Mouse (Mus musculus) hindbrain, embryonic 12.5 days (tissue): ENCODE results near the gene Ncdn. TPM values are rescaled to one million over a fixed set of nuclear protein-coding genes. Genes with fewer than 3 reads are reported as not detected.

ENCODE experiments used
- ATAC-seq: fragments of 200-750 bp; cut with Nextera tagmentation; 2 replicates; pipeline ENCODE4 v1.8.0; 2017; ENCODE audit warnings: moderate TSS enrichment; ENCODE audit not compliant: low FRiP score
- H3K27ac ChIP-seq: fragments of 300-500 bp; sonication (generic); 2 replicates; pipeline ENCODE4 v1.5.1; 2016; ENCODE audit warnings: mild to moderate bottlenecking
- H3K27me3 ChIP-seq: fragments of 300-500 bp; sonication (generic); 2 replicates; pipeline ENCODE4 v1.6.1; 2016; ENCODE audit warnings: mild to moderate bottlenecking
- H3K36me3 ChIP-seq: fragments of 300-500 bp; sonication (generic); 2 replicates; pipeline ENCODE4 v1.6.1; 2016; ENCODE audit warnings: mild to moderate bottlenecking
- H3K4me1 ChIP-seq: fragments of 300-500 bp; sonication (generic); 2 replicates; pipeline ENCODE4 v1.6.1; 2016
- H3K4me2 ChIP-seq: fragments of 300-500 bp; sonication (generic); replicated peaks from 2 replicates; pipeline ENCODE4 v1.6.1; 2016; ENCODE audit warnings: mild to moderate bottlenecking
- H3K4me3 ChIP-seq: fragments of 300-500 bp; sonication (generic); 2 replicates; pipeline ENCODE4 v1.5.1; 2016; ENCODE audit warnings: mild to moderate bottlenecking
- H3K9ac ChIP-seq: fragments of 300-500 bp; sonication (generic); 2 replicates; pipeline ENCODE4 v1.6.1; 2016; ENCODE audit warnings: mild to moderate bottlenecking, moderate library complexity
- H3K9me3 ChIP-seq: fragments of 300-500 bp; sonication (generic); replicated peaks from 2 replicates; pipeline ENCODE4 v1.6.1; 2016; ENCODE audit warnings: mild to moderate bottlenecking
- WGBS: fragments of 180-500 bp; shearing (Covaris S2); methylation state at CpG from one replicate; pipeline ENCODE4 v1.1.7; 2016; 5-methylcytosine and 5-hydroxymethylcytosine counted together
- polyA plus RNA-seq: library from polyadenylated mRNA; unstranded; fragments of >200 nt; fragmentation: Nextera tagmentation; extraction: Ambion mirVana; gene quantifications from 2 replicates; pipeline ENCODE4 v1.2.1, GENCODE M21; 2016

The Ncdn gene
- polyA plus RNA-seq, 1 experiment from 2014 or later = 54.3 TPM

GRCm38 (mm10) chr4:126750863-126751555 is 2.2 kb downstream of the Ncdn start:
- Histone ChIP-seq H3K4me1 (peaks cover 52% of the 10 kb centered on the region), H3K9me3 (no peaks in the 10 kb centered on the region), H3K4me3 (no peak overlapping the region), H3K27ac (no peak overlapping the region), H3K4me2 (peak overlapping the region; percentile 91), H3K27me3 (no peaks in the 10 kb centered on the region), H3K9ac (no peak overlapping the region), H3K36me3 (peaks cover 43% of the 10 kb centered on the region)
- WGBS = 84% methylated on average over 8 of the region's 8 CpGs
- no peak for ATAC-seq

DNA sequence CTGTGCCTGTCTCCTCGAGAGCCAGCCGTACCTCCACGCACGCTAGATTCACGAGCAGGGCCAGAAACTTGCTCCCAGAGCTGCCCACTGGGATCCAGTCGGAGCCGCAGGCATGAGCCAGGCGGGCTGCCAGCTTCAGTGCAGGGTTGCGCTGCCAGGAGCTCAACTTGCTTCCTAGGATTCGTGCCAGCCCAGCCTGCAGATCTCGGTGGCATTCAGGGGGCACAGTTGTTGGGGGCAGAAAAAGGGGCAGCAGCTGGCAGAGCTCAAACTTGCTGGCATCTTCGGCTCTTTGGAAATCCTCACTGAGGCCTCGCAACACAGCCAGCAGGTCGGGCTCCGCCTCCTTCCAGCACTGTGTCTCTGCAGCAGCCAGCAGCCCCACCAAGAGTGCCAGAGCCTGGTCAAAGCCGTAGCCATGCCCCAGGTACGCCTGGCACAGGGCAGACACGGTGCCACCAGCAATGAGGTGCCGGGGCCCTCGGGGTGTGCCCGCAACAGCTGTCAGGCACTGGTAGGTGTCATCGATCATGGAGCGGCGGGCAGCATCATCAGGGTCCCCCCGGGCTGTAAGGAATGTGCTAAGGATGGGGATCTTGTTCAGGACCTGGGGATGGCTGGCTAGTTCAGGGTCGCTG is 3.1 kb downstream of the Ncdn start:
- Histone ChIP-seq H3K4me1 (peaks cover 50% of the 10 kb centered on the region), H3K4me3 (no peak overlapping the region), H3K36me3 (peaks cover 52% of the 10 kb centered on the region), H3K9ac (peak overlapping the region; percentile 8; the same call in 1 of the 2 replicates), H3K9me3 (no peaks in the 10 kb centered on the region), H3K4me2 (no peak overlapping the region), H3K27me3 (no peaks in the 10 kb centered on the region), H3K27ac (no peak overlapping the region)
- 90% methylated on average over 26 of the region's 26 CpGs for WGBS
- no peak for ATAC-seq

GRCm38 (mm10) chr4:126749553-126749952 is 3.7 kb downstream of the Ncdn start:
- H3K36me3 ChIP-seq = peaks cover 58% of the 10 kb centered on the region
- WGBS = 89% methylated on average over 11 of the region's 11 CpGs
- H3K27me3 ChIP-seq = peaks cover 5% of the 10 kb centered on the region; the same call in 1 of the 2 replicates
- no peaks in the 10 kb centered on the region for H3K9me3 ChIP-seq
- H3K4me1 ChIP-seq = peaks cover 46% of the 10 kb centered on the region
- no peak overlapping the region for H3K27ac ChIP-seq
- H3K4me3 ChIP-seq = no peak overlapping the region
- no peak overlapping the region for H3K4me2 ChIP-seq
- peak overlapping the region; percentile 8; the same call in 1 of the 2 replicates for H3K9ac ChIP-seq
- no peak for ATAC-seq

DNA sequence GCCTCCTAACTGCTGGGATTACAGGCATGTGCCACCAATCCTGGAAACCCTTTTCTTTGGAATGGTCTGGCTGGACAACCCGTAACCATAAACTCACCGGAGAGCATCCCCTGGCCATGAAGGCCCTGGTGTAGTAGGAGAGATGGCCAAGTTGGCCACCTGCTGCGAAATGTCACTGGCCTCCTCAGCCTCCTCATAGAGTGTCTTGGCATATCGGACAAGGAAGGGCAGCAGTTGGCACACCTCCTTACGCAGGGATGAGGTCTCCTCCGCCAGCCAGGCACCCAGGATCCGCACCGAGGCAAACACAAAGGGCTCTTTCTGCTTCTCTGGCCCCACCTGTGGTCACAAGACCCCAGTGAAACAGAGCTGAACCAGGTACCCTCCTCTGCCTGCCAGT is 4.9 kb downstream of the Ncdn start:
- H3K4me1 ChIP-seq = peaks cover 50% of the 10 kb centered on the region
- H3K36me3 ChIP-seq = peaks cover 65% of the 10 kb centered on the region
- no peak overlapping the region for H3K9ac ChIP-seq
- H3K27ac ChIP-seq = no peak overlapping the region
- H3K4me2 ChIP-seq = no peak overlapping the region
- H3K27me3 ChIP-seq = peaks cover 15% of the 10 kb centered on the region
- no peaks in the 10 kb centered on the region for H3K9me3 ChIP-seq
- no peak overlapping the region for H3K4me3 ChIP-seq
- ATAC-seq = no peak
- WGBS = 93% methylated on average over 8 of the region's 8 CpGs

GRCm38 (mm10) chr4:126746194-126746840 is 6.9 kb downstream of the Ncdn start:
- H3K9ac ChIP-seq = no peak overlapping the region
- 89% methylated on average over 10 of the region's 10 CpGs for whole genome bisulfite sequencing
- peaks cover 65% of the 10 kb centered on the region for H3K36me3 ChIP-seq
- peaks cover 30% of the 10 kb centered on the region for H3K27me3 ChIP-seq
- no peak overlapping the region for H3K4me2 ChIP-seq
- no peak overlapping the region for H3K27ac ChIP-seq
- no peaks in the 10 kb centered on the region for H3K9me3 ChIP-seq
- no peak for ATAC-seq
- no peak overlapping the region for H3K4me3 ChIP-seq
- H3K4me1 ChIP-seq = peaks cover 39% of the 10 kb centered on the region

GRCm38 (mm10) chr4:126745506-126746193 is 7.6 kb downstream of the Ncdn start:
- Histone ChIP-seq H3K27ac (no peak overlapping the region), H3K9me3 (no peaks in the 10 kb centered on the region), H3K4me2 (no peak overlapping the region), H3K9ac (no peak overlapping the region), H3K4me1 (peaks cover 32% of the 10 kb centered on the region), H3K4me3 (no peak overlapping the region), H3K36me3 (peaks cover 65% of the 10 kb centered on the region), H3K27me3 (peaks cover 32% of the 10 kb centered on the region)
- WGBS = 36% methylated on average over 13 of the region's 13 CpGs
- 0 out of 2 replicates have a peak, but pooled peaks have one; percentile 18 for ATAC-seq

GRCm38 (mm10) chr4:126744831-126745230 is 8.4 kb downstream of the Ncdn start:
- 87% methylated on average over 14 of the region's 14 CpGs for WGBS
- no peak for ATAC-seq

DNA sequence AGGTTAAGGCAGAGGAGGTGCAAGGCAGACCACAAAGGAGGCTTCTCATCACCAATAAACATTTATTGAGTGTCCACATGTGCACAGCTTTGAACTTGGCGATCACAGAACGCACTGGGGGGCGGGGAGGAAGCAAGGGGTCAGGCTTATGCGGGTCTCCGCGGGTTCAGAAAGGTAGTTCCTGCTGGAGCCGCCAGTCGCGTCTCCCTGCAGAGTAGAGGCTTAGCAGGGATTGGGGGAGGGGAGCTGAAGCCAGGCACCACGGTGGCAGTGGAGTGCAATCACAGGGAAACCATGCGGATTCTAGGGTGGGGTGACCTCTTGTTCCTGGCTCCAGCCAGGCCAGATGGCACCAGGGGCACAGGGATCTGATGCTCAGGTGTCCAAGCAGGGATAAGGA is 9.5 kb downstream of the Ncdn start:
- Histone ChIP-seq H3K9me3 (no peaks in the 10 kb centered on the region), H3K4me3 (no peak overlapping the region), H3K4me2 (no peak overlapping the region), H3K27ac (no peak overlapping the region), H3K9ac (peak overlapping the region; percentile 32; the same call in 1 of the 2 replicates), H3K36me3 (peaks cover 45% of the 10 kb centered on the region), H3K4me1 (peaks cover 16% of the 10 kb centered on the region; the same call in 1 of the 2 replicates), H3K27me3 (peaks cover 46% of the 10 kb centered on the region)
- ATAC-seq = no peak
- 8% methylated on average over 11 of the region's 11 CpGs for WGBS

More at GRCm38 (mm10) chr4:126744831-126745230, 8.4 kb downstream of the Ncdn start:
- Histone ChIP-seq H3K4me3 (no peak overlapping the region), H3K9ac (no peak overlapping the region), H3K4me2 (no peak overlapping the region), H3K27me3 (peaks cover 35% of the 10 kb centered on the region), H3K36me3 (peaks cover 56% of the 10 kb centered on the region), H3K4me1 (peaks cover 24% of the 10 kb centered on the region), H3K27ac (no peak overlapping the region), H3K9me3 (no peaks in the 10 kb centered on the region)

- no peak for ATAC-seq
- Histone ChIP-seq H3K9ac (no peak overlapping the region), H3K4me3 (no peak overlapping the region), H3K9me3 (no peaks in the 10 kb centered on the region), H3K4me1 (peaks cover 12% of the 10 kb centered on the region; the same call in 1 of the 2 replicates), H3K27me3 (peaks cover 54% of the 10 kb centered on the region), H3K4me2 (no peak overlapping the region), H3K27ac (no peak overlapping the region), H3K36me3 (peaks cover 38% of the 10 kb centered on the region)
- WGBS = 56% methylated on average over 2 of the region's 2 CpGs
Measured at GRCm38 (mm10) chr4:126742976-126743375, 10.3 kb downstream of the Ncdn start.

DNA sequence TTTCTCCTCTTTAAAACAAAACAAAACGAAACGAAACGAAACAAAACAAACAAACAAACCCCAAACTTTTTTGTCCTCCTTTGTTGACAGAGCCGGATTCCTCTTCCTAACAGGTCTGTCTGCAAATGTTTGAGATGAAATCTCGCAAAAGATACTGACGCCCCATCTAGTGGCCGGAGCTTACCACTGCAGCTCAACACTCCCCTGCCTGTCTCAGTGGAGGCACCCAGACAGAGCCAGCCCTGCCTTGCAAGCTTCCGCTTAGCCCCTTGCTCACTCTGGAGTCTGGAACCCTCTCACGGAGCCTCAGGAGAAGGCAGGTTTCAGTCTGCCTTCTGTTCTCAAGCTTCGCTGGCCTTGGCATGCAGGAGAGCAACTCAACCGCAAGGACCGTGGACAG is 11.8 kb downstream of the Ncdn start:
- no peak overlapping the region for H3K27ac ChIP-seq
- H3K9ac ChIP-seq = no peak overlapping the region
- H3K27me3 ChIP-seq = peaks cover 69% of the 10 kb centered on the region
- H3K4me3 ChIP-seq = no peak overlapping the region
- H3K36me3 ChIP-seq = peaks cover 26% of the 10 kb centered on the region
- WGBS = 5% methylated on average over 12 of the region's 12 CpGs
- no peaks in the 10 kb centered on the region for H3K9me3 ChIP-seq
- H3K4me1 ChIP-seq = peaks cover 12% of the 10 kb centered on the region; the same call in 1 of the 2 replicates
- H3K4me2 ChIP-seq = no peak overlapping the region
- peak; percentile 57 for ATAC-seq

- H3K36me3 ChIP-seq = peaks cover 12% of the 10 kb centered on the region
- WGBS = 12% methylated on average over 10 of the region's 10 CpGs
- no peaks in the 10 kb centered on the region for H3K9me3 ChIP-seq
- peaks cover 82% of the 10 kb centered on the region for H3K27me3 ChIP-seq
- no peak overlapping the region for H3K27ac ChIP-seq
- no peak overlapping the region for H3K4me3 ChIP-seq
- ATAC-seq = no peak
- H3K4me2 ChIP-seq = no peak overlapping the region
- no peak overlapping the region for H3K9ac ChIP-seq
- peaks cover 21% of the 10 kb centered on the region for H3K4me1 ChIP-seq
Measured at GRCm38 (mm10) chr4:126739966-126740676, 13.1 kb downstream of the Ncdn start.
